Mouse (Mus musculus) limb, embryonic 12.5 days (tissue): ENCODE measurements around the gene B9d2. TPM values are rescaled to one million over a fixed set of nuclear protein-coding genes. Genes with fewer than 3 reads are reported as not detected.
A peak's percentile ranks its signal among the peaks of the same experiment; 100 is the strongest.

Experiments used
- ATAC-seq: fragments of 200-750 bp; cut with Nextera tagmentation; 2 replicates; pipeline ENCODE4 v1.8.0; 2017; ENCODE audit warnings: low read depth, moderate TSS enrichment; ENCODE audit not compliant: insufficient number of reproducible peaks, insufficient read depth, low FRiP score, low TSS enrichment
- H3K27ac ChIP-seq: fragments of 300-500 bp; sonication (generic); 2 replicates; pipeline ENCODE4 v1.5.1; 2016; ENCODE audit warnings: mild to moderate bottlenecking, moderate library complexity
- H3K27me3 ChIP-seq: fragments of 300-500 bp; sonication (generic); 2 replicates; pipeline ENCODE4 v1.6.1; 2016; ENCODE audit warnings: mild to moderate bottlenecking, moderate library complexity
- H3K36me3 ChIP-seq: fragments of 300-500 bp; sonication (generic); 2 replicates; pipeline ENCODE4 v1.6.1; 2016; ENCODE audit warnings: mild to moderate bottlenecking, moderate library complexity
- H3K4me1 ChIP-seq: fragments of 300-500 bp; sonication (generic); replicated peaks from 2 replicates; pipeline ENCODE4 v1.6.1; 2016
- H3K4me2 ChIP-seq: fragments of 300-500 bp; sonication (generic); 2 replicates; pipeline ENCODE4 v1.6.1; 2016; ENCODE audit warnings: mild to moderate bottlenecking, moderate library complexity
- H3K4me3 ChIP-seq: fragments of 300-500 bp; sonication (generic); replicated peaks from 2 replicates; pipeline ENCODE4 v1.5.1; 2016; ENCODE audit warnings: mild to moderate bottlenecking
- H3K9ac ChIP-seq: fragments of 300-500 bp; sonication (generic); replicated peaks from 2 replicates; pipeline ENCODE4 v1.6.1; 2016; ENCODE audit warnings: mild to moderate bottlenecking, moderate library complexity
- H3K9me3 ChIP-seq: fragments of 300-500 bp; sonication (generic); 2 replicates; pipeline ENCODE4 v1.6.1; 2016; ENCODE audit warnings: mild to moderate bottlenecking, moderate library complexity
- WGBS: fragments of 180-500 bp; shearing (Covaris S2); methylation state at CpG from one replicate; pipeline ENCODE4 v1.1.7; 2016; 5-methylcytosine and 5-hydroxymethylcytosine counted together
- polyA plus RNA-seq: library from polyadenylated mRNA; unstranded; fragments of >200 nt; fragmentation: Nextera tagmentation; extraction: Ambion mirVana; gene quantifications from 2 replicates; pipeline ENCODE4 v1.2.1, GENCODE M21; 2016

B9d2 gene
- polyA plus RNA-seq, 1 experiment from 2014 or later = 30.5 TPM

DNA sequence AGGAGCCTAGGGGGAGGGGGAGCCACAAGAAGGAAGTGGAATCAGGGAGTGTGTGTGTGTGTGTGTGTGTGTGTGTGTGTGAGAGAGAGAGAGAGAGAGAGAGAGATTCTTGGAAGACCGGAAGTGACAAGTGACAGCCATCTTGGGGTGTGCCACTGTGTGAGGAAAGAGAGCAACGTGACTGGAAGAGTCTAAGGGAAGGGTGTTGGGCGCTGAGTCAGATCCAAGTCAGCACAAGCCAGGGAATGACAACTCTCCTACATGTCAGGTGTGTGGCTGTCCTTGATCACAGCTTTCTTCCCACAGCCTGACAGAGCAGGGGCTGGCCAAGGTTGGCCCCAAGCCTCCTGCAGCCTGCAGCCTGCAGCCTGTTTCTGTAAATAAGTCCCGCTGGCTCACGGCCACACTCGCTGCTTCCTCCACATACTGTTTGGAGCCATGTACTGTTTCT lies 25.2 kb downstream of the B9d2 start:
- no peaks in the 10 kb centered on the region for H3K36me3 ChIP-seq
- no peak overlapping the region for H3K4me3 ChIP-seq
- H3K27me3 ChIP-seq = peaks cover 23% of the 10 kb centered on the region
- H3K4me2 ChIP-seq = no peak overlapping the region
- H3K9ac ChIP-seq = no peak overlapping the region
- no peak for ATAC-seq
- H3K27ac ChIP-seq = no peak overlapping the region
- H3K9me3 ChIP-seq = peaks cover 14% of the 10 kb centered on the region; the same call in 1 of the 2 replicates
- peaks cover 39% of the 10 kb centered on the region for H3K4me1 ChIP-seq
- 63% methylated on average over 6 of the region's 6 CpGs for WGBS

- no peak overlapping the region for H3K4me3 ChIP-seq
- H3K9ac ChIP-seq = no peak overlapping the region
- peaks cover 48% of the 10 kb centered on the region for H3K4me1 ChIP-seq
- 0 out of 2 replicates have a peak, but pooled peaks cover 5% of the 10 kb centered on the region for H3K36me3 ChIP-seq
- 45% methylated on average over 7 of the region's 7 CpGs for WGBS
- H3K4me2 ChIP-seq = no peak overlapping the region
- H3K9me3 ChIP-seq = peaks cover 7% of the 10 kb centered on the region; the same call in 1 of the 2 replicates
- H3K27ac ChIP-seq = no peak overlapping the region; the same call in 1 of the 2 replicates
- H3K27me3 ChIP-seq = peaks cover 23% of the 10 kb centered on the region
- ATAC-seq = no peak
These were observed 26.1 kb downstream of the B9d2 start for GRCm38 (mm10) chr7:25706578-25707170.

DNA sequence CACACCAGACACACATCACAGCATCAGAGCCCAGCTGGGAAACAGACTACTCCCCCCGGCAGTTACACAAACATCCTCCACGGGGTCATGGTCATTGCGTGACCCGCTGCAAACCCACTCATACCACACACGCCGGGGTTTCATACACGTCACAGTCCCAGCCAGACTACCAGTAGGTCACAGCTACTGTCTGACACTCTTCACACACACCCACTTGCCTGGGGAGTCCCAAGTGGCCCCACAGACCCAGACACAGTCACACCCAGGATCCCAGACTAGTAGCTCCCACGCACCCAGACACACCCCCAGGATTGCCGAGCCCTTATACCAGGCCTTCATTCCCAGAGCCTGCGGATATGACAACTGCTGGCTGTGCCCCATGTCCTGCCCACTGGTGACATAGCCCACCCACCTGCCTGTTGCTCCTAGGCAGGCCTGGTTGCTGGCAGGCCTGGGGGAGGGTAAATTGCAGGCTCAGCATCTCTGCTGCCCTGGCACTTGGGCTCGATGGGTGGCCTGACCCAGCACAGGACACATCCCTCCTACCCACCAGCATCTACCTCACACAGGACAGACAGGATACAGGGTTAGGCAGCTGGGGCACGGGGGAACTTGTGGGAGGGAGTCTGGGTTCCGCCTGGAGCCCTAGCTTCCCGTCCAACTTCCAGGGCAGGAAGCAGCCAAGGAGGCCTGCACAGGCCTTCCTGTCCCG lies 27.2 kb downstream of the B9d2 start:
- 0 out of 2 replicates have a peak, but pooled peaks have one; percentile 21 for ATAC-seq
- Histone ChIP-seq H3K4me1 (peaks cover 58% of the 10 kb centered on the region), H3K36me3 (peaks cover 13% of the 10 kb centered on the region), H3K4me2 (no peak overlapping the region), H3K4me3 (no peak overlapping the region), H3K9me3 (no peaks in the 10 kb centered on the region), H3K27me3 (peaks cover 23% of the 10 kb centered on the region), H3K9ac (0 out of 2 replicates have a peak overlapping the region, but pooled peaks have one; percentile 24), H3K27ac (peak overlapping the region; percentile 54)
- 65% methylated on average over 15 of the region's 15 CpGs for WGBS

- no peak overlapping the region for H3K4me3 ChIP-seq
- peaks cover 35% of the 10 kb centered on the region for H3K36me3 ChIP-seq
- peak overlapping the region; percentile 48 for H3K9ac ChIP-seq
- 15% methylated on average over 12 of the region's 12 CpGs for WGBS
- peaks cover 7% of the 10 kb centered on the region; the same call in 1 of the 2 replicates for H3K27me3 ChIP-seq
- H3K9me3 ChIP-seq = no peaks in the 10 kb centered on the region
- H3K27ac ChIP-seq = 0 out of 2 replicates have a peak overlapping the region, but pooled peaks have one; percentile 12
- H3K4me1 ChIP-seq = peaks cover 53% of the 10 kb centered on the region
- H3K4me2 ChIP-seq = peak overlapping the region; percentile 28
- no peak for ATAC-seq
These were observed 29.4 kb downstream of the B9d2 start for GRCm38 (mm10) chr7:25709961-25710360.

GRCm38 (mm10) chr7:25710519-25711130 lies 30.0 kb downstream of the B9d2 start:
- WGBS = 8% methylated on average over 7 of the region's 7 CpGs
- Histone ChIP-seq H3K27ac (peak overlapping the region; percentile 79; the same call in 1 of the 2 replicates), H3K4me3 (no peak overlapping the region), H3K27me3 (peaks cover 3% of the 10 kb centered on the region; the same call in 1 of the 2 replicates), H3K9me3 (no peaks in the 10 kb centered on the region), H3K9ac (peak overlapping the region; percentile 48; the same call in 1 of the 2 replicates), H3K4me2 (peak overlapping the region; percentile 28), H3K36me3 (peaks cover 42% of the 10 kb centered on the region), H3K4me1 (peaks cover 50% of the 10 kb centered on the region)
- ATAC-seq = no peak

- peak; percentile 5; the same call in 1 of the 2 replicates for ATAC-seq
These were observed 30.6 kb downstream of the B9d2 start for GRCm38 (mm10) chr7:25711165-25711564.

DNA sequence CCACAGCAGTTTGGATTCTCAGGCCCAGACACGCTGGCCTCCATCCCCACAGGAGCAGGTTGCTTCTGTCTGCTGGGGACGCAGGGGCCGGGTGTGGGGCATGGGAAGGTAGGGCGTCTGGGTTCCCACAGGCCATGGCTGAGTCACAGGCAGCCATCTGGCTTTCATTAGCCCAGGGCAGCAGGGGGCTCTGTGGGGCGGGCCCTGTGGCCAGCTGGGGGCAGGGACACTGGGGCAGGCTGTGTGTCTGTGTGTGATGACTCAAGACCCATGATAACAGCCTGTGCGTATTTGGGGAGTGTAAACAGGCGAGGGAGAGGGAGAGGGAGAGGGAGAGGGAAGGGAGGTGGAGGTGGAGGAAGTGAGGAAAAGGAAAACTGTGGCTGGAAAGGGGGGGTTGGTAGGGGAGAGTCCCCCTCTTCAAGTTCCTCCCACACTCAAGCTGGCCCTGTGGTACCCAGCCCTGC lies 31.2 kb downstream of the B9d2 start:
- H3K27me3 ChIP-seq = 0 out of 2 replicates have a peak, but pooled peaks cover 3% of the 10 kb centered on the region
- H3K9me3 ChIP-seq = no peaks in the 10 kb centered on the region
- H3K4me1 ChIP-seq = peaks cover 50% of the 10 kb centered on the region
- H3K4me2 ChIP-seq = peak overlapping the region; percentile 15; the same call in 1 of the 2 replicates
- ATAC-seq = peak; percentile 6; the same call in 1 of the 2 replicates
- H3K36me3 ChIP-seq = peaks cover 49% of the 10 kb centered on the region
- no peak overlapping the region for H3K4me3 ChIP-seq
- H3K27ac ChIP-seq = peak overlapping the region; percentile 79
- H3K9ac ChIP-seq = peak overlapping the region; percentile 51
- WGBS = 5% methylated on average over 7 of the region's 7 CpGs

More at GRCm38 (mm10) chr7:25711165-25711564, 30.6 kb downstream of the B9d2 start:
- 0 out of 2 replicates have a peak overlapping the region, but pooled peaks have one; percentile 15 for H3K4me2 ChIP-seq
- H3K4me1 ChIP-seq = peaks cover 50% of the 10 kb centered on the region
- peak overlapping the region; percentile 79 for H3K27ac ChIP-seq
- H3K9ac ChIP-seq = peak overlapping the region; percentile 51
- 0 out of 2 replicates have a peak, but pooled peaks cover 3% of the 10 kb centered on the region for H3K27me3 ChIP-seq
- H3K36me3 ChIP-seq = peaks cover 47% of the 10 kb centered on the region
- no peaks in the 10 kb centered on the region for H3K9me3 ChIP-seq
- H3K4me3 ChIP-seq = no peak overlapping the region
- WGBS = 43% methylated on average over 5 of the region's 5 CpGs

- H3K4me3 ChIP-seq = no peak overlapping the region
- ATAC-seq = no peak
- WGBS = 87% methylated on average over 9 of the region's 9 CpGs
These were observed 32.2 kb downstream of the B9d2 start for GRCm38 (mm10) chr7:25712801-25713200.

DNA sequence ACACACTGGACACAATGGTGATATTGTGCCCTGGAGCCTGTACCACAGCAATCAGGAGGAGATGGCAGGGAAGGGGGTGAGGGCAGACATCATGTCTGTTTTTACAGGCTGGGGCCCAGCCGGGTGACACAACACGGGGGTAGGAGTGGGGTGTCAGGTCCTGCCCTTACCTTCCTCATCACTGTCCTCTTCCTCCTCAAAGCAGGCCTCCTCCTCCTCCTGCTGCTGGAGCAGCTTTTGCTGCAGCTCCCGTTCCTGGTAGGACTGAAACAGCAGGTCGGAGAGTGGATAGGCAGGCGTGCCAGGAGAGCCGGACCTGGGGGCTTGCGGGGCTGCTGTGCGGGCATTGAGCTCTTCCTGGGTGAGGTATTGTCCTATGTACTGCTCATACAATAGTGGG lies 34.0 kb downstream of the B9d2 start:
- WGBS = 93% methylated on average over 8 of the region's 8 CpGs
- peaks cover 49% of the 10 kb centered on the region for H3K36me3 ChIP-seq
- no peak for ATAC-seq

More at GRCm38 (mm10) chr7:25712801-25713200, 32.2 kb downstream of the B9d2 start:
- Histone ChIP-seq H3K27ac (no peak overlapping the region), H3K4me1 (peaks cover 48% of the 10 kb centered on the region), H3K36me3 (peaks cover 49% of the 10 kb centered on the region), H3K9ac (no peak overlapping the region), H3K4me2 (no peak overlapping the region), H3K9me3 (no peaks in the 10 kb centered on the region), H3K27me3 (0 out of 2 replicates have a peak, but pooled peaks cover 3% of the 10 kb centered on the region)

GRCm38 (mm10) chr7:25715731-25716271 lies 35.2 kb downstream of the B9d2 start:
- Histone ChIP-seq H3K27ac (no peak overlapping the region), H3K27me3 (no peaks in the 10 kb centered on the region), H3K4me2 (no peak overlapping the region), H3K9me3 (no peaks in the 10 kb centered on the region), H3K9ac (no peak overlapping the region), H3K4me3 (no peak overlapping the region), H3K36me3 (peaks cover 57% of the 10 kb centered on the region), H3K4me1 (peaks cover 39% of the 10 kb centered on the region)
- ATAC-seq = no peak
- WGBS = 93% methylated on average over 22 of the region's 22 CpGs

More for the DNA sequence above, 34.0 kb downstream of the B9d2 start:
- Histone ChIP-seq H3K27ac (no peak overlapping the region), H3K27me3 (0 out of 2 replicates have a peak, but pooled peaks cover 3% of the 10 kb centered on the region), H3K9ac (no peak overlapping the region), H3K4me2 (no peak overlapping the region), H3K9me3 (no peaks in the 10 kb centered on the region), H3K4me1 (peaks cover 51% of the 10 kb centered on the region), H3K4me3 (no peak overlapping the region)
